Mouse (Mus musculus): ENCODE measurements around the gene Gp1bb.

Gp1bb gene

GRCm38 (mm10) chr16:18622019-18622418 lies at the start of gene Gp1bb:
Gene Gp1bb, minus strand, starts transcription at chr16:18622403.
- no peak for DNase-seq (ENCODE audit: low read depth, low spot score)

DNA sequence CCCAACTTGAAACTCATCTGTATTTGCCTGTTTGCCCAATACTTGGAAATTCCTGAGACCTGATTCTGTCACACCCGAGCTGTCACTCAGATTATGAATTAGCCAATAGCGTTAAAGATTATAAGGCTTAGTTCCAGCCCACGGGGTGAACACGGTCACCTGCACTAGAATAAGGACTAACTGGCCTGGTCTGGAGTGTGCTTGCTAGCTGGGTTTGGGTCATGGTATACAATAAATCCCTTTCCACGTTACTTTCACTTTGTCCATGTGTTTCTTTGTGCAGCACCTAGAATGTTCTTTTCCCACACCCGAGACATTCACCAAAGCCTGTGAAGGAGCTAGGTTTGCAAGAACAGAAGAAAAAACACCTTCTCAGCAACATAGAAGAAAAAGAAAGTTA lies 47.7 kb upstream of the Gp1bb start:
- DNase-seq (ENCODE audit: low read depth, low spot score): no peak

DNA sequence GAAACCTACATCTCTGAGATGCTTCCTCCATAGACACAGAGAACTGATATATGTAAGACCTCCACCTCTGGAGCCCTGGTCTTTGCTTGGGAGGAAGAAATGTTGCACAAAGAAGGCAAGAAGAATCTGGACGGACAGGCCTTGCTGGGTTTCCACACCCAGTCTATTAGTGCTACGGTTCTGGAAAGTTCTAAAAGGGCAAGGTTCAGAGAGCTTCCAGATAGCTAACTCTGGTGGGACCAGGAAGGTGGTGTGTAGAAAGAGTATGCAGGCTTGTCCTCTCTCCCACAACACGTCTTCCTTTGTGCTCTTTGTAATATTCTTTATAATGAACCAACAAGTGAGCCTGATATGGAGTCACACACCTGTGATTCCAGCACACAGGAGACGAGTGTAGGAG lies 36.4 kb upstream of the Gp1bb start:
- DNase-seq (ENCODE audit: low read depth, low spot score): no peak

DNA sequence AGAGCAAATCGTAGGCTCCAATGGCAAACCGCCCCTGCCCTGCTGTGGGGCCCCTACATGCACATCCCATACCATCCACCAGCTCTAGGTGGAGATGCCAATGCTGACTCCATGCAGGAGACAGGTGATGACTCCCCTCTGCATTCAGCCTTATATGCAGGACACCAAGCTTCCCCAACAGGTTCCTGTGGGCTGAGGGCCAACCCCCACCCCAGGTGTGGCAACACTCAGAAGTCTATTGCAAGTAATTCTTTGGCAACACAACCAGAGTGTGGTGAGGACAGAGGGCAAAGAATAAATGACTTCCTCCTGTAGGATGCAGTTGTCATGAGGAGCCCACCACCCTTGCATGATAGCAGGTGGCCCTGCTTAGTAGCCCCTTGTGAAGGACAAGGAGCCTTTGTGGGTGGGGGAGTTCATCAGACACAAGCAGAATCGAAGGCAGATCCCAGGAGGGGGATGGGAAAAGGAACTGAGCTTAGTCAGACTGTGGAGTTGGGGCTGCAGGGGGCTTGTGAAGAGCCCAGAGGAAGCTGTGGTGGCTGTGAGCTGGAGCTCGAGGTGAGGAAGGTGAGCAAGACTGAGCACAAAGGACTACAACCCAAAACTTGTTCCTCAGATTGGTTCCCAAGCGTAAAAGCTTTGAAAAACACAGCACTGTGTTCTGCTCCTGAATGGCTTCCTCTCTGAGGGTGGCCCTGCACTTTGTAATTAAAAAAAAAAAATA lies 33.3 kb upstream of the Gp1bb start:
- DNase-seq (ENCODE audit: low read depth, low spot score): no peak

- no peak for DNase-seq (ENCODE audit: low read depth, low spot score)
Measured at GRCm38 (mm10) chr16:18653290-18654160, 31.3 kb upstream of the Gp1bb start.

DNA sequence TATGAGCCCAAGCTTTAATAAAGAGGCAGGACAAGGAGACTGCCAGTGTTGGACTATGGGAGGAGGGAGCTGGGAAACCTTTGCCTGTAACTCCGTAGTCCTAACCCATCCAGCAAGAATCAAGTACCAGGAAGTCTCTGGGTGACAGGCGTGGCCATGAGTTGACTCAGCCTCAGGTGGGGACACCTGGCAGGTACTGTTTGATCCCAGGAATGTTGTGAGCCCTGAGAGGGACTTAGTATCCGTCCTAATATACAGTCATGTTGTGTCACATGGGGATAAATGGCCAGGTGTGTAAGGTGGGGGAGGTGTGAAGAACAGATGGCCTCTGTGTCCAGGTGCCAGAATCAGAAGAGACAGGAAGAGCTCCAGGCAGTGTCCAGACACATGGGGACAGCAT lies 26.9 kb upstream of the Gp1bb start:
- DNase-seq (ENCODE audit: low read depth, low spot score): no peak

GRCm38 (mm10) chr16:18645329-18645728 lies 23.1 kb upstream of the Gp1bb start:
- DNase-seq (ENCODE audit: low read depth, low spot score): no peak

DNA sequence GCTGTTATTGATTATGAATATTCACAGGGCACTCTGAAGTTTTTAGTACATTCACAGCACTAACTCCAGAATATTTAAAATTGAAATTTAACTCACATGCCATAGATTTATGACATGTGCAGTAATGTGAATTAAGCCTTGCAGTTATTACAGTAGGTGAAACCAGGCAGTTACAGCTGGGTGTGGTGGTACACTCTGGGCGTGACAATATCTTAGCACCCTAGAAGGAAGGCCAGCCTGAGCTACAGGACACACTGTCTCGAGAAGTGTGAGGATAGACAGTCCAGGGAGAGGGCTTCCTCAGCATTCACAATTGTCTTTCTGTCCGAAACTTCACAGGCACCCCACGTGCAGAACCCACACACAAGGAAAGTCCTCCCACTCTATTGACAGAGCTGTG lies 22.3 kb upstream of the Gp1bb start:
- no peak for DNase-seq (ENCODE audit: low read depth, low spot score)

GRCm38 (mm10) chr16:18643406-18643998 lies 21.3 kb upstream of the Gp1bb start:
- no peak for DNase-seq (ENCODE audit: low read depth, low spot score)

DNA sequence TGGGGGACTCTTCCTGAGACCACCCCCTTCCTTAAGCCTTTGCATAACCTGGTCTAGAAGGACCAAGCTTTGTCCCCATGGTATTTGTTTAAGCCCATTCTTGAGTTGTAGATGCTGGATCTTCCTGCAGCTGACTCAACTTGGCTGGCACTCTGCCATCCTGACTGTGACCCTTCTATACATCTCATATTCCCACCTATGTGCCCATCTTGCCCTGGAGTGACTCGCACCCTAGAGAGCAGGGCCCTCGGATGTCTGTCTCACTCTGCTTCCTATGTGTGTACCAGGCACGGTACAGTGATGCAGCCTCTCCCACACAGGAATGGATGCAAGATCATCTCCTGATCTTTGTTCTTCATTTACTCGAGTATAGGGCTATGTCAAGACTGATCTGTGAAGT lies 20.7 kb upstream of the Gp1bb start:
- DNase-seq (ENCODE audit: low read depth, low spot score): no peak

GRCm38 (mm10) chr16:18642291-18642690 lies 20.1 kb upstream of the Gp1bb start:
- no peak for DNase-seq (ENCODE audit: low read depth, low spot score)

GRCm38 (mm10) chr16:18639382-18639929 lies 17.3 kb upstream of the Gp1bb start:
- no peak for DNase-seq (ENCODE audit: low read depth, low spot score)

DNA sequence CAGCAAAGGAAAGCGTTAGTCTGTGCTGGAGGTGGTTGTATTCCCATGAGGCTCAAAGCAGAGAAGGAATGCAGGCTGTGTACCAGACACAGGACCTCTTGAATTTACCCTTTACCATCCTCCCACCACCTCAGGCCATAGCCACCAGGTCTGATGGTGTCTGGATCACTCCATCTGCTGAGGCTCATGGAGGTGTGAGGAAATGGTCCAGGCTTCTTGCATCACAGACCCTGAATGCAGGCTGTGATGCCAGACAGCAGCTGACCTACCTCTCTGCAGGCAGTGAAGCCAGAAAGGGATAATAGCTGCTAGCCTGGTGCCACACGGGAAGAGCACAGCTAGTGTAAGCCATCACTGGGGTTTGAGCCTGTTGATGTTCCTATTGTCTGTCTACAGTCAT lies 16.2 kb upstream of the Gp1bb start:
- DNase-seq (ENCODE audit: low read depth, low spot score): no peak

- DNase-seq (ENCODE audit: low read depth, low spot score): no peak
Measured at GRCm38 (mm10) chr16:18636804-18637203, 14.6 kb upstream of the Gp1bb start.

GRCm38 (mm10) chr16:18636401-18636800 lies 14.2 kb upstream of the Gp1bb start:
- no peak for DNase-seq (ENCODE audit: low read depth, low spot score)

DNA sequence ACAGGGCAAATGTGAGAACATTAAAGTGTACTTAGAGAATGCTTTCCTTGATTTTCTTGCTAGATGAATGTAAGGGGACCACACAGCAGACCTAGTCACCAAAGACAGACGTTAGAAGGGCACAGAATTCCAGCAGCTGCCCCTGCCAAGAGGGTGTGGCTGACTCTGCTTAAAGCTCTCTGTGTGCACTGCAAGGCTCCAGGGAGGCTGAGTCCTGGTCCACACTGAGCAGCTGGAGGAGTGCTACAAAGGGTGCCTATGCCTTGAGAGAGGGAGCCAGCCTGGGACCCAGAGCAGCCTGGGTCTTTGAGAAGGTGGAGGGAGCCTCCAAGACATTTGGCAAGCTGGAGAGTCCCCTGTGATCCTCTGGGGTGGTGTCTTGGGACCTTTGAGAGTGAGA lies 11.1 kb upstream of the Gp1bb start:
- no peak for DNase-seq (ENCODE audit: low read depth, low spot score)

- DNase-seq (ENCODE audit: low read depth, low spot score): no peak
Measured at GRCm38 (mm10) chr16:18632816-18633215, 10.6 kb upstream of the Gp1bb start.

GRCm38 (mm10) chr16:18632059-18632458 lies 9.9 kb upstream of the Gp1bb start:
- no peak for DNase-seq (ENCODE audit: low read depth, low spot score)

- DNase-seq (ENCODE audit: low read depth, low spot score): no peak
Measured at GRCm38 (mm10) chr16:18631141-18631540, 8.9 kb upstream of the Gp1bb start.

GRCm38 (mm10) chr16:18630291-18630690 lies 8.1 kb upstream of the Gp1bb start:
- DNase-seq (ENCODE audit: low read depth, low spot score): no peak

- DNase-seq (ENCODE audit: low read depth, low spot score): no peak
Measured at GRCm38 (mm10) chr16:18629390-18630231, 7.4 kb upstream of the Gp1bb start, which contains the start of gene Sept5. Gene Sept5, minus strand, starts transcription at chr16:18629954.

All from brain, embryonic 18.5 days (tissue).